Mouse (Mus musculus): Measurements from ENCODE around the gene Gapvd1. TPM values are rescaled to one million over a fixed set of nuclear protein-coding genes. Genes with fewer than 3 reads are reported as not detected.

Gapvd1 gene
- total and polyA plus RNA-seq, 3 experiments: 62.4 to 174 (median 96.7) TPM

DNA sequence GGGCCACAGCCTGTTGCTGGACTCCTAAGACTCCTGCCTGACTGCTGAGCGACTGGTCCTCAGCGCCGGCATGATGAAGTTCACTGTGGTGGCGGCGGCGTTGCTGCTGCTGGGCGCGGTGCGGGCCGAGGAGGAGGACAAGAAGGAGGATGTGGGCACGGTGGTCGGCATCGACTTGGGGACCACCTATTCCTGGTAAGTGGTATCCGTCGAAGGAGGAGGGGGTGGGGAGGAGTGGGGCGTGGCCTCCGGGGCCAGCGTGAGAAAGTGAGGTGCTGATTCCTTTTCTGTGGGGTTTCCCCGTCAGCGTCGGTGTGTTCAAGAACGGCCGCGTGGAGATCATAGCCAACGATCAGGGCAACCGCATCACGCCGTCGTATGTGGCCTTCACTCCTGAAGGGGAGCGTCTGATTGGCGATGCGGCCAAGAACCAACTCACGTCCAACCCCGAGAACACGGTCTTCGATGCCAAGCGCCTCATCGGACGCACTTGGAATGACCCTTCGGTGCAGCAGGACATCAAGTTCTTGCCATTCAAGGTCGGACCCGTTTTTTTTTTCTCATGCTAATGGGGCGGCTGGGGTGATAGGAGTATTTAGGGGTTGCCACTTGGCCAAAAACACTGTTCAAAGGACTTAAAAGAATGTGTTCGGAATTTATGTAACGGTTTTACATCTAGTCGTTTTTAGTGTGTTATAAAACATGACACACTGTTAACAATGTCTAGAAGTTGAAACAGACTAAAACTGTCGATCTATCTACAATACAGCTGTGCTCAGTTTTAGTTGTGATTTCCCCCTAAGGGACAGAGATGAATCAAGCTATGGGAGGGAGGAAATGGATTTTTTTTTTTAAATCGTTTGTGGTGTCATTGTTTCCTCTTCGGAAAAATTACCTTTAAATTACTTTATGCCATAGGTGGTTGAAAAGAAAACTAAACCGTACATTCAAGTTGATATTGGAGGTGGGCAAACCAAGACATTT, 17.5 kb upstream of the Gapvd1 start (continued):
- TF ChIP-seq KAT2A (conservative IDR thresholded peaks at IDR 0.05; ENCODE audit: low read depth, low read length): no peak; the same call in 1 of the 2 replicates
- TF ChIP-seq ETS1 (IDR thresholded peaks at IDR 0.05; ENCODE audit: low read depth, low read length): no peak
- TF ChIP-seq POLR2AphosphoS2 (IDR thresholded peaks at IDR 0.05; ENCODE audit: low read length): no peak; the same call in 1 of the 2 replicates
- TF ChIP-seq E2F4 (IDR thresholded peaks at IDR 0.05; ENCODE audit: borderline replicate concordance, low read depth, low read length): no peak
- TF ChIP-seq TAL1 (IDR thresholded peaks at IDR 0.05; ENCODE audit: low read length): no peak
- no peak for TF ChIP-seq ZC3H11A (IDR thresholded peaks at IDR 0.05; ENCODE audit: low read depth, low read length)

DNA sequence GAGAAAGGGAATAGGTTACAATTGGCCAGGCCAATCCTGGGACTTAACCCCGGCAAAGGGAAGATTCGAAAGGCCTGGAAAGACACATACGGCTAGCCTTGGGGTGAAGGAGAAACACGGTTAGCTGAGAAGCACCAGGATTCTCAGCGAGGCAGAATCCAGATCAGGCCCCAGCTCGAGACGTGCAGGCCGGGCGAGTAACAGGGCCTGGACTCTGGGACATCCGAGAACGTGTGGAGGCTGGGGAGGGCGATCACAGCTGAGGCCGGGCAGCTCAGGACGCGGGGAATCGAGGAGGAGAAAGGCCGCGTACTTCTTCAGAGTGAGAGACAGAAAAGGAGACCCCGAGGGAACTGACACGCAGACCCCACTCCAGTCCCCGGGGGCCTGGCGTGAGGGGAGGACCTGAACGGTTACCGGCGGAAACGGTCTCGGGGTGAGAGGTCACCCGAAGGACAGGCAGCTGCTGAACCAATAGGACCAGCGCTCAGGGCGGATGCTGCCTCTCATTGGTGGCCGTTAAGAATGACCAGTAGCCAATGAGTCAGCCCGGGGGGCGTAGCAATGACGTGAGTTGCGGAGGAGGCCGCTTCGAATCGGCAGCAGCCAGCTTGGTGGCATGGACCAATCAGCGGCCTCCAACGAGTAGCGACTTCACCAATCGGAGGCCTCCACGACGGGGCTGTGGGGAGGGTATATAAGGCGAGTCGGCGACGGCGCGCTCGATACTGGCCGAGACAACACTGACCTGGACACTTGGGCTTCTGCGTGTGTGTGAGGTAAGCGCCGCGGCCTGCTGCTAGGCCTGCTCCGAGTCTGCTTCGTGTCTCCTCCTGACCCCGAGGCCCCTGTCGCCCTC, 16.6 kb upstream of the Gapvd1 start, which contains the start of gene Hspa5:
Gene Hspa5, plus strand, starts transcription at position 603 of the 859 bp plus-strand sequence.
- H3K9ac ChIP-seq (ENCODE audit: control insufficient read depth, low read depth, low read length, poor library complexity, severe bottlenecking): peak within 1 kb of the TSS; percentile 94
- no peaks in the 10 kb centered on the region for H3K9me3 ChIP-seq (replicated peaks; ENCODE audit: insufficient read depth, low read length)
- H3K36me3 ChIP-seq (ENCODE audit: control insufficient read depth in 1 of 2, insufficient read depth in 2 of 2, low read length in 2 of 2): peaks cover 36 to 40% of the 10 kb centered on the region in 2 experiments

More for the DNA sequence above, 16.6 kb upstream of the Gapvd1 start, which contains the start of gene Hspa5:
- Histone ChIP-seq H3K79me2 (ENCODE audit: control insufficient read depth, insufficient read depth, low read length, poor library complexity) (peaks cover 55% of the 10 kb centered on the region), H3K27ac (ENCODE audit: control insufficient read depth, low read depth, low read length) (peak within 1 kb of the TSS; percentile 79), H3K4me3 (ENCODE audit: control insufficient read depth in 1 of 2, insufficient read depth in 1 of 2, low read depth in 2 of 2, low read length in 2 of 2) (peak within 1 kb of the TSS; percentile 75 to 92), H3K4me1 (ENCODE audit: control insufficient read depth in 1 of 2, insufficient read depth in 2 of 2, low read length in 2 of 2) (peaks cover 2 to 16% of the 10 kb centered on the region in 2 experiments), H3K27me3 (ENCODE audit: control insufficient read depth in 1 of 2, insufficient read depth in 2 of 2, low read length in 2 of 2) (no peaks in the 10 kb centered on the region)
- peak; percentile 100 for DNase-seq (ENCODE audit: low read depth, low spot score)
- peak; percentile 89 for TF ChIP-seq MXI1 (IDR thresholded peaks at IDR 0.05; ENCODE audit: low read depth, low read length)
- peak; percentile 93 for TF ChIP-seq HCFC1 (IDR thresholded peaks at IDR 0.05; ENCODE audit: low read depth, low read length)
- 0 out of 2 replicates have a peak, but pooled peaks have one; percentile 5 for TF ChIP-seq USF1 (IDR thresholded peaks at IDR 0.05; ENCODE audit: low read depth, low read length)
- no peak for TF ChIP-seq ZKSCAN1 (IDR thresholded peaks at IDR 0.05; ENCODE audit: low read depth, low read length)
- TF ChIP-seq POLR2AphosphoS5 (IDR thresholded peaks at IDR 0.05; ENCODE audit: borderline replicate concordance, low read depth, low read length): peak; percentile 99
- TF ChIP-seq JUND (IDR thresholded peaks at IDR 0.05; ENCODE audit: low read depth, low read length): peak; percentile 68; the same call in 1 of the 2 replicates
- TF ChIP-seq RAD21 (IDR thresholded peaks at IDR 0.05; ENCODE audit: low read depth, low read length): no peak
- TF ChIP-seq TBP (IDR thresholded peaks at IDR 0.05; ENCODE audit: low read depth, low read length): peak; percentile 99
- peak; percentile 98 to 100 for TF ChIP-seq POLR2A (IDR thresholded peaks at IDR 0.05; ENCODE audit: control insufficient read depth in 1 of 2, insufficient read depth in 1 of 2, low read depth in 1 of 2, low read length in 2 of 2, poor library complexity in 1 of 2)
- TF ChIP-seq POLR2AphosphoS2 (IDR thresholded peaks at IDR 0.05; ENCODE audit: low read length): peak; percentile 100
- TF ChIP-seq UBTF (IDR thresholded peaks at IDR 0.05; ENCODE audit: borderline replicate concordance, insufficient read depth, low read depth, low read length): peak; percentile 74; the same call in 1 of the 2 replicates
- TF ChIP-seq MYC (IDR thresholded peaks at IDR 0.05; ENCODE audit: low read depth, low read length): peak; percentile 78; the same call in 1 of the 2 replicates
- peak; percentile 33; the same call in 1 of the 2 replicates for TF ChIP-seq MAZ (IDR thresholded peaks at IDR 0.05; ENCODE audit: low read depth, low read length)
- TF ChIP-seq NELFE (IDR thresholded peaks at IDR 0.05; ENCODE audit: low read depth, low read length): peak; percentile 100
- TF ChIP-seq NRF1 (IDR thresholded peaks at IDR 0.05; ENCODE audit: insufficient read depth, low read depth, low read length, poor library complexity, severe bottlenecking): peak; percentile 16; the same call in 1 of the 2 replicates
- peak; percentile 99 for TF ChIP-seq ZMIZ1 (IDR thresholded peaks at IDR 0.05; ENCODE audit: low read depth, low read length)
- peak; percentile 55 for TF ChIP-seq MAX (IDR thresholded peaks at IDR 0.05; ENCODE audit: low read length)
- TF ChIP-seq USF2 (IDR thresholded peaks at IDR 0.05; ENCODE audit: borderline replicate concordance in 1 of 2, insufficient read depth in 1 of 2, low read depth in 1 of 2, low read length in 2 of 2): no peak
- peak; percentile 82 for TF ChIP-seq KAT2A (conservative IDR thresholded peaks at IDR 0.05; ENCODE audit: low read depth, low read length)
- peak in 1 of 2 experiments; percentile 52; a peak in 1 of 4 replicates for TF ChIP-seq EP300 (IDR thresholded peaks at IDR 0.05; ENCODE audit: low read depth in 1 of 2, low read length in 2 of 2)
- no peak; the same call in 1 of the 2 replicates for TF ChIP-seq ETS1 (IDR thresholded peaks at IDR 0.05; ENCODE audit: low read depth, low read length)
- peak; percentile 94 for TF ChIP-seq CHD2 (IDR thresholded peaks at IDR 0.05; ENCODE audit: low read length)
- TF ChIP-seq TCF12 (IDR thresholded peaks at IDR 0.05; ENCODE audit: low read depth, low read length): no peak
- peak; percentile 49 for TF ChIP-seq ELF1 (IDR thresholded peaks at IDR 0.05; ENCODE audit: low read depth, low read length)
- peak; percentile 88 for TF ChIP-seq SIN3A (IDR thresholded peaks at IDR 0.05; ENCODE audit: low read length)
- peak; percentile 93 for TF ChIP-seq MYB (IDR thresholded peaks at IDR 0.05; ENCODE audit: low read depth, low read length)

All from MEL (cell line).